Mouse (Mus musculus) myocyte (in vitro differentiated cells): ENCODE results near the gene Hhipl1. TPM values are rescaled to one million over a fixed set of nuclear protein-coding genes. Genes with fewer than 3 reads are reported as not detected.

ENCODE experiments used
- H3K27me3 ChIP-seq: one replicate; pipeline ENCODE4 v1.6.1; 2011; ENCODE audit not compliant: control insufficient read depth, insufficient read depth, insufficient read length
- H3K36me3 ChIP-seq: one replicate; pipeline ENCODE4 v1.6.1; 2011; ENCODE audit not compliant: control insufficient read depth, insufficient read depth
- H3K4me2 ChIP-seq: one replicate; pipeline ENCODE4 v1.6.1; 2011; ENCODE audit warnings: low read depth, control low read depth
- H3K4me3 ChIP-seq: one replicate; pipeline ENCODE4 v1.5.1; 2011; ENCODE audit warnings: mild to moderate bottlenecking, control low read depth, moderate library complexity
- H3K79me2 ChIP-seq: one replicate; pipeline ENCODE4 v1.6.1; 2011; ENCODE audit not compliant: control insufficient read depth, insufficient read depth
- H3ac ChIP-seq: one replicate; pipeline ENCODE4 v1.6.1; 2011; ENCODE audit not compliant: control insufficient read depth, insufficient read length
- CEBPB ChIP-seq: IDR thresholded peaks from 2 replicates; pipeline ENCODE4 v1.6.1; 2011; ENCODE audit warnings: mild to moderate bottlenecking, moderate library complexity; ENCODE audit not compliant: poor library complexity, insufficient read depth, severe bottlenecking
- E2F4 ChIP-seq: IDR thresholded peaks from one replicate; pipeline ENCODE4 v1.6.1; 2011; ENCODE audit warnings: mild to moderate bottlenecking, control low read depth, moderate library complexity; ENCODE audit not compliant: insufficient read depth
- MAX ChIP-seq: IDR thresholded peaks from one replicate; pipeline ENCODE4 v1.6.1; 2011; ENCODE audit warnings: low read depth, mild to moderate bottlenecking, control low read depth
- MYOD1 ChIP-seq, 3 experiments: IDR thresholded peaks; one replicate each; pipeline ENCODE4 v1.6.1; 2011; ENCODE audit warnings: control low read depth in 2 of 3, low read depth in 2 of 3, mild to moderate bottlenecking in 2 of 3, moderate library complexity in 1 of 3; ENCODE audit not compliant: insufficient read length in 2 of 3, control insufficient read depth in 1 of 3
- MYOG ChIP-seq, 3 experiments: IDR thresholded peaks; one replicate each; pipeline ENCODE4 v1.6.1; 2011; ENCODE audit warnings: control low read depth in 2 of 3, low read depth in 2 of 3, mild to moderate bottlenecking in 2 of 3; ENCODE audit not compliant: insufficient read length in 2 of 3, control insufficient read depth in 1 of 3, insufficient read depth in 1 of 3
- POLR2A ChIP-seq: IDR thresholded peaks from one replicate; pipeline ENCODE4 v1.6.1; 2011; ENCODE audit warnings: low read depth, mild to moderate bottlenecking, control low read depth, moderate library complexity; ENCODE audit not compliant: insufficient read length
- POLR2AphosphoS2 ChIP-seq: IDR thresholded peaks from one replicate; pipeline ENCODE4 v1.6.1; 2011; ENCODE audit warnings: low read depth, control low read depth; ENCODE audit not compliant: insufficient read length
- REST ChIP-seq: IDR thresholded peaks from one replicate; pipeline ENCODE4 v1.6.1; 2011; ENCODE audit warnings: mild to moderate bottlenecking, control low read depth, moderate library complexity; ENCODE audit not compliant: insufficient read depth, insufficient read length
- SRF ChIP-seq: IDR thresholded peaks from one replicate; pipeline ENCODE4 v1.6.1; 2011; ENCODE audit warnings: low read depth; ENCODE audit not compliant: control insufficient read depth, insufficient read length
- TCF12 ChIP-seq: IDR thresholded peaks from one replicate; pipeline ENCODE4 v1.6.1; 2011; ENCODE audit warnings: mild to moderate bottlenecking, control low read depth; ENCODE audit not compliant: poor library complexity, insufficient read depth, severe bottlenecking
- TCF3 ChIP-seq: IDR thresholded peaks from one replicate; pipeline ENCODE4 v1.6.1; 2011; ENCODE audit warnings: low read depth, control low read depth; ENCODE audit not compliant: insufficient read length
- USF1 ChIP-seq: IDR thresholded peaks from one replicate; pipeline ENCODE4 v1.6.1; 2011; ENCODE audit warnings: low read depth, mild to moderate bottlenecking, control low read depth, moderate library complexity
- polyA plus RNA-seq: library from polyadenylated mRNA; unstranded; fragments of >200 nt; fragmentation: generic; extraction: Trizol; gene quantifications from one replicate; pipeline ENCODE4 v1.2.1, GENCODE M21; 2012; ENCODE audit warnings: missing spikeins

The Hhipl1 gene
- polyA plus RNA-seq, 1 experiment: 13.5 TPM

- TF ChIP-seq POLR2AphosphoS2 (no peak), SRF (no peak), MYOD1 (IDR thresholded peaks at IDR 0.05; ENCODE audit: control insufficient read depth in 1 of 3, insufficient read length in 2 of 3, low read depth in 2 of 3) (no peak), MYOG (IDR thresholded peaks at IDR 0.05; ENCODE audit: control insufficient read depth in 1 of 3, insufficient read depth in 1 of 3, insufficient read length in 2 of 3, low read depth in 2 of 3) (no peak), CEBPB (no peak), USF1 (no peak), MAX (no peak), E2F4 (no peak), REST (no peak), TCF12 (no peak), TCF3 (no peak), POLR2A (no peak)
- Histone ChIP-seq H3K36me3 (no peaks in the 10 kb centered on the region), H3K27me3 (no peaks in the 10 kb centered on the region), H3K4me2 (no peak overlapping the region), H3ac (no peak overlapping the region), H3K79me2 (no peaks in the 10 kb centered on the region), H3K4me3 (no peak overlapping the region)
These were observed 32.6 kb downstream of the Hhipl1 start for GRCm38 (mm10) chr12:108338572-108339190.

GRCm38 (mm10) chr12:108348151-108348550 lies 42.1 kb downstream of the Hhipl1 start:
- Histone ChIP-seq H3K4me3 (no peak overlapping the region), H3ac (no peak overlapping the region), H3K4me2 (no peak overlapping the region), H3K79me2 (no peaks in the 10 kb centered on the region), H3K27me3 (peaks cover 6% of the 10 kb centered on the region), H3K36me3 (no peaks in the 10 kb centered on the region)
- TF ChIP-seq CEBPB (no peak), SRF (no peak), TCF12 (no peak), MYOD1 (IDR thresholded peaks at IDR 0.05; ENCODE audit: control insufficient read depth in 1 of 3, insufficient read length in 2 of 3, low read depth in 2 of 3) (no peak), MAX (no peak), TCF3 (no peak), REST (no peak), E2F4 (no peak), USF1 (no peak), MYOG (IDR thresholded peaks at IDR 0.05; ENCODE audit: control insufficient read depth in 1 of 3, insufficient read depth in 1 of 3, insufficient read length in 2 of 3, low read depth in 2 of 3) (no peak), POLR2A (no peak), POLR2AphosphoS2 (no peak)

GRCm38 (mm10) chr12:108349026-108349425 lies 43.0 kb downstream of the Hhipl1 start:
- Histone ChIP-seq H3K79me2 (no peaks in the 10 kb centered on the region), H3K27me3 (peaks cover 6% of the 10 kb centered on the region), H3ac (no peak overlapping the region), H3K4me2 (no peak overlapping the region), H3K4me3 (no peak overlapping the region), H3K36me3 (no peaks in the 10 kb centered on the region)
- TF ChIP-seq TCF12: no peak
- no peak for TF ChIP-seq REST
- TF ChIP-seq MYOD1 (IDR thresholded peaks at IDR 0.05; ENCODE audit: control insufficient read depth in 1 of 3, insufficient read length in 2 of 3, low read depth in 2 of 3): no peak
- no peak for TF ChIP-seq MYOG (IDR thresholded peaks at IDR 0.05; ENCODE audit: control insufficient read depth in 1 of 3, insufficient read depth in 1 of 3, insufficient read length in 2 of 3, low read depth in 2 of 3)
- no peak for TF ChIP-seq POLR2A
- TF ChIP-seq POLR2AphosphoS2: no peak
- TF ChIP-seq TCF3: no peak
- no peak for TF ChIP-seq E2F4
- TF ChIP-seq CEBPB: no peak
- no peak for TF ChIP-seq USF1
- no peak for TF ChIP-seq MAX
- TF ChIP-seq SRF: no peak

- no peak overlapping the region for H3K4me2 ChIP-seq
- H3K27me3 ChIP-seq: peaks cover 6% of the 10 kb centered on the region
- H3ac ChIP-seq: no peak overlapping the region
- H3K79me2 ChIP-seq: no peaks in the 10 kb centered on the region
- TF ChIP-seq USF1 (no peak), MYOD1 (IDR thresholded peaks at IDR 0.05; ENCODE audit: control insufficient read depth in 1 of 3, insufficient read length in 2 of 3, low read depth in 2 of 3) (no peak), POLR2AphosphoS2 (no peak), CEBPB (no peak), SRF (no peak), REST (no peak), TCF3 (no peak), MAX (no peak), MYOG (IDR thresholded peaks at IDR 0.05; ENCODE audit: control insufficient read depth in 1 of 3, insufficient read depth in 1 of 3, insufficient read length in 2 of 3, low read depth in 2 of 3) (no peak), TCF12 (no peak), E2F4 (no peak), POLR2A (no peak)
- H3K4me3 ChIP-seq: no peak overlapping the region
- H3K36me3 ChIP-seq: no peaks in the 10 kb centered on the region
These were observed 44.9 kb downstream of the Hhipl1 start for GRCm38 (mm10) chr12:108350931-108351330.
